8 mouse cellular contexts compared by ENCODE assay signal in the genomic region with DNA sequence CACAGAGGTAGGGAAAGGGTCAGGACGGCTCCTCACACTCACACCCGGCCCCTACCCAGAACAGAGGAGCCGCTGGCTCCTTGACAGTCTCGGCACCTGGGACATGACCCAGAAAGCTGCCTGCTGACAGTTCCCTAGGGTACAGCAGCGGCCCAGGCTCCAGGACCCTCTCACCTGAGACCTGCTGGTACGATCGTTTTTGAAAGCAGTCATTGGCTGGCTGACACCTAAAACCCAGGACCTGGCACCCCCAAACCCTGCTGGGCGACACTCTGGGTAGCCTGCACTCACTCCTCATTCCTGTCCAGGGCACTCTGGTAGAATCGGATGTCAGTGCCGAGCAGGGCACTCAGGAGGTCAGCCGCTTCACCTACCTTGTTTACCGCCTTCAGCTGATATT. TPM values are rescaled to one million over a fixed set of nuclear protein-coding genes. Genes with fewer than 3 reads are reported as not detected.
DNase-seq lines count a peak whose midpoint lies in the region; ATAC-seq and TF ChIP-seq lines count a peak whose summit lies in the region.
"Had no signal": no experiment of that assay in that cellular context is flagged by ENCODE, and none has a peak within 500 bp of the region (broad histone marks: within the 10 kb centered on the region; RNA-seq: fewer than 3 reads in every experiment).

No protein-coding gene starts in this region.

- peak overlapping the region; percentile 61 for H3K4me2 ChIP-seq in forebrain, embryonic 13.5 days
- peak overlapping the region; percentile 56 for H3K4me2 ChIP-seq in limb, embryonic 11.5 days (ENCODE audit: low read depth, severe bottlenecking)
- peak overlapping the region; percentile 55 for H3K4me2 ChIP-seq in neural tube, embryonic 15.5 days

- H3K9me3 ChIP-seq in forebrain, embryonic 13.5 days (replicated peaks): no peaks in the 10 kb centered on the region
- no peaks in the 10 kb centered on the region for H3K9me3 ChIP-seq in limb, embryonic 11.5 days (ENCODE audit: control insufficient read depth, low read length)
- no peaks in the 10 kb centered on the region for H3K9me3 ChIP-seq in neural tube, embryonic 15.5 days (replicated peaks)

- TF ChIP-seq POLR2A in lung, adult 2 months (IDR thresholded peaks at IDR 0.05; ENCODE audit: borderline replicate concordance, extremely low read depth, low read depth, low read length): no peak

- no peak for ATAC-seq in forebrain, embryonic 13.5 days
- no peak for ATAC-seq in limb, embryonic 11.5 days (ENCODE audit: insufficient number of reproducible peaks, low FRiP score, low TSS enrichment, low read depth)
- no peak for ATAC-seq in neural tube, embryonic 15.5 days (ENCODE audit: low FRiP score)
- no peak for ATAC-seq in megakaryocyte-erythroid progenitor cell, adult 5-6 weeks (replicated peaks; ENCODE audit: low FRiP score, low TSS enrichment, poor library complexity, severe bottlenecking)

- TF ChIP-seq CTCF in lung, adult 2 months (IDR thresholded peaks at IDR 0.05; ENCODE audit: insufficient read depth, low read length): no peak

- no peak overlapping the region for H3K27ac ChIP-seq in forebrain, embryonic 13.5 days
- no peak overlapping the region for H3K27ac ChIP-seq in limb, embryonic 11.5 days (replicated peaks; ENCODE audit: low read depth, low read length)
- H3K27ac ChIP-seq in neural tube, embryonic 15.5 days (replicated peaks): no peak overlapping the region
- H3K27ac ChIP-seq: macrophage had no signal

- no peak for DNase-seq in lung, adult 2 months
- no peak for DNase-seq in lung, postnatal 14 days
- no peak for DNase-seq in limb, embryonic 11.5 days (ENCODE audit: low spot score)
- DNase-seq in urinary bladder, postnatal 10 days (ENCODE audit: low spot score): no peak

- no peaks in the 10 kb centered on the region for H3K36me3 ChIP-seq in forebrain, embryonic 13.5 days (ENCODE audit: poor library complexity, severe bottlenecking)
- H3K36me3 ChIP-seq in limb, embryonic 11.5 days (ENCODE audit: control insufficient read depth, insufficient read depth, low read length): no peaks in the 10 kb centered on the region
- peaks cover 20% of the 10 kb centered on the region for H3K36me3 ChIP-seq in neural tube, embryonic 15.5 days

- H3K9ac ChIP-seq in forebrain, embryonic 13.5 days: peak overlapping the region; percentile 50; the same call in 1 of the 2 replicates
- H3K9ac ChIP-seq in limb, embryonic 11.5 days (ENCODE audit: low read length): peak overlapping the region; percentile 22; the same call in 1 of the 2 replicates
- no peak overlapping the region for H3K9ac ChIP-seq in neural tube, embryonic 15.5 days (replicated peaks)

- H3K4me1 ChIP-seq in lung, adult 2 months (ENCODE audit: control insufficient read depth, insufficient read depth, low read length): peaks cover 20% of the 10 kb centered on the region
- H3K4me1 ChIP-seq in forebrain, embryonic 13.5 days: peaks cover 27% of the 10 kb centered on the region
- H3K4me1 ChIP-seq in limb, embryonic 11.5 days (ENCODE audit: control insufficient read depth, insufficient read depth, low read length): peaks cover 8% of the 10 kb centered on the region
- peaks cover 47% of the 10 kb centered on the region for H3K4me1 ChIP-seq in neural tube, embryonic 15.5 days

- peak overlapping the region; percentile 21 for H3K4me3 ChIP-seq in lung, adult 2 months (replicated peaks; ENCODE audit: extremely low read depth, low read depth, low read length)
- H3K4me3 ChIP-seq in forebrain, embryonic 13.5 days: peak overlapping the region; percentile 24
- peak overlapping the region; percentile 17 for H3K4me3 ChIP-seq in limb, embryonic 11.5 days (ENCODE audit: low read depth, low read length)
- peak overlapping the region; percentile 15 for H3K4me3 ChIP-seq in neural tube, embryonic 15.5 days (replicated peaks)

- peaks cover 49% of the 10 kb centered on the region for H3K27me3 ChIP-seq in forebrain, embryonic 13.5 days
- peaks cover 13% of the 10 kb centered on the region for H3K27me3 ChIP-seq in limb, embryonic 11.5 days (ENCODE audit: control insufficient read depth, insufficient read depth, low read length)
- H3K27me3 ChIP-seq in neural tube, embryonic 15.5 days (replicated peaks): peaks cover 22% of the 10 kb centered on the region

- WGBS in lung, adult 2 months: 70% methylated on average over 12 of the region's 12 CpGs
- 14% methylated on average over 12 of the region's 12 CpGs for WGBS in forebrain, embryonic 13.5 days
- WGBS in limb, embryonic 11.5 days: 21% methylated on average over 12 of the region's 12 CpGs
- WGBS in neural tube, embryonic 15.5 days: 29% methylated on average over 12 of the region's 12 CpGs

RNA-seq across cellular contexts. Expression of gene Katnb1, which starts 56.2 kb away (rescaled TPM):
- polyA plus RNA-seq in lung, adult 2 months (2012; rRNA removed): 18.4 and 20.0 TPM in 2 replicates
- 37.2 and 40.0 TPM in 2 replicates for polyA plus RNA-seq in forebrain, embryonic 13.5 days (2015; fragmentation: Nextera tagmentation; extraction: Ambion mirVana)
- 23.6 and 31.7 TPM in 2 replicates for polyA plus RNA-seq in limb, embryonic 11.5 days (2014; fragmentation: Nextera tagmentation; extraction: Ambion mirVana)
- 41.5 and 43.3 TPM in 2 replicates for polyA plus RNA-seq in neural tube, embryonic 15.5 days (2015; fragmentation: Nextera tagmentation; extraction: Ambion mirVana)
- total RNA-seq in megakaryocyte-erythroid progenitor cell, adult 5-6 weeks (2014; fragmentation: Nextera tagmentation): 7.7 and 18.8 TPM in 2 replicates
- 19.4 and 27.5 TPM in 2 replicates for total RNA-seq in megakaryocyte-erythroid progenitor cell, adult 5-6 weeks (2017)
